Mouse (Mus musculus) heart, embryonic 12.5 days (tissue): Measurements from ENCODE around the gene Csnka2ip. TPM values are rescaled to one million over a fixed set of nuclear protein-coding genes. Genes with fewer than 3 reads are reported as not detected.

ENCODE experiments used
- ATAC-seq: fragments of 200-750 bp; cut with Nextera tagmentation; 2 replicates; pipeline ENCODE4 v1.8.0; 2017; ENCODE audit warnings: moderate TSS enrichment, moderate library complexity; ENCODE audit not compliant: insufficient number of reproducible peaks, low FRiP score
- H3K27ac ChIP-seq: fragments of 300-500 bp; sonication (generic); 2 replicates; pipeline ENCODE4 v1.5.1; 2016; ENCODE audit warnings: mild to moderate bottlenecking, moderate library complexity; ENCODE audit not compliant: poor library complexity, severe bottlenecking
- H3K27me3 ChIP-seq: fragments of 300-500 bp; sonication (generic); replicated peaks from 2 replicates; pipeline ENCODE4 v1.6.1; 2016; ENCODE audit warnings: mild to moderate bottlenecking, moderate library complexity
- H3K36me3 ChIP-seq: fragments of 300-500 bp; sonication (generic); 2 replicates; pipeline ENCODE4 v1.6.1; 2016; ENCODE audit warnings: mild to moderate bottlenecking, moderate library complexity
- H3K4me1 ChIP-seq: fragments of 300-500 bp; sonication (generic); replicated peaks from 2 replicates; pipeline ENCODE4 v1.6.1; 2016; ENCODE audit warnings: mild to moderate bottlenecking
- H3K4me2 ChIP-seq: fragments of 300-500 bp; sonication (generic); 2 replicates; pipeline ENCODE4 v1.6.1; 2016; ENCODE audit warnings: mild to moderate bottlenecking, moderate library complexity
- H3K4me3 ChIP-seq: fragments of 300-500 bp; sonication (generic); 2 replicates; pipeline ENCODE4 v1.5.1; 2016; ENCODE audit warnings: mild to moderate bottlenecking
- H3K9ac ChIP-seq: fragments of 300-500 bp; sonication (generic); 2 replicates; pipeline ENCODE4 v1.6.1; 2016; ENCODE audit warnings: mild to moderate bottlenecking, moderate library complexity
- H3K9me3 ChIP-seq: fragments of 300-500 bp; sonication (generic); replicated peaks from 2 replicates; pipeline ENCODE4 v1.6.1; 2016; ENCODE audit warnings: mild to moderate bottlenecking, moderate library complexity
- WGBS: fragments of 180-500 bp; shearing (Covaris S2); methylation state at CpG from one replicate; pipeline ENCODE4 v1.1.7; 2016; 5-methylcytosine and 5-hydroxymethylcytosine counted together
- polyA plus RNA-seq: library from polyadenylated mRNA; unstranded; fragments of >200 nt; fragmentation: Nextera tagmentation; extraction: Ambion mirVana; gene quantifications from 2 replicates; pipeline ENCODE4 v1.2.1, GENCODE M21; 2016

The Csnka2ip gene
- polyA plus RNA-seq, 1 experiment from 2014 or later = not detected

GRCm38 (mm10) chr16:64583406-64583805 lies 18.8 kb downstream of the Csnka2ip start:
- H3K27ac ChIP-seq = no peak overlapping the region
- ATAC-seq = no peak
- no peak overlapping the region for H3K4me2 ChIP-seq
- no peaks in the 10 kb centered on the region for H3K36me3 ChIP-seq
- no peak overlapping the region for H3K9ac ChIP-seq
- no peaks in the 10 kb centered on the region for H3K27me3 ChIP-seq
- no peak overlapping the region for H3K4me3 ChIP-seq
- WGBS = 55% methylated on average over 3 of the region's 3 CpGs
- H3K4me1 ChIP-seq = no peaks in the 10 kb centered on the region
- no peaks in the 10 kb centered on the region for H3K9me3 ChIP-seq

- no peak for ATAC-seq
- no peaks in the 10 kb centered on the region for H3K4me1 ChIP-seq
- H3K4me3 ChIP-seq = no peak overlapping the region
- no peaks in the 10 kb centered on the region for H3K27me3 ChIP-seq
- no peaks in the 10 kb centered on the region for H3K36me3 ChIP-seq
- 87% methylated on average over 8 of the region's 8 CpGs for WGBS
- H3K27ac ChIP-seq = no peak overlapping the region
- no peak overlapping the region for H3K4me2 ChIP-seq
- no peak overlapping the region for H3K9ac ChIP-seq
- no peaks in the 10 kb centered on the region for H3K9me3 ChIP-seq
Measured at GRCm38 (mm10) chr16:64569496-64569895, 32.7 kb downstream of the Csnka2ip start.

- Histone ChIP-seq H3K36me3 (no peaks in the 10 kb centered on the region), H3K4me2 (no peak overlapping the region), H3K9me3 (no peaks in the 10 kb centered on the region), H3K4me1 (no peaks in the 10 kb centered on the region), H3K4me3 (no peak overlapping the region), H3K9ac (no peak overlapping the region), H3K27ac (no peak overlapping the region), H3K27me3 (no peaks in the 10 kb centered on the region)
- 48% methylated on average over 1 of the region's 1 CpGs for WGBS
- ATAC-seq = no peak
Measured at GRCm38 (mm10) chr16:64563081-64563480, 39.1 kb downstream of the Csnka2ip start.

- ATAC-seq = no peak
- 75% methylated on average over 2 of the region's 2 CpGs for whole genome bisulfite sequencing
- no peak overlapping the region for H3K27ac ChIP-seq
Measured at GRCm38 (mm10) chr16:64558518-64558917, 43.7 kb downstream of the Csnka2ip start.

GRCm38 (mm10) chr16:64526883-64527282 lies 75.3 kb downstream of the Csnka2ip start:
- Histone ChIP-seq H3K36me3 (no peaks in the 10 kb centered on the region), H3K27me3 (no peaks in the 10 kb centered on the region), H3K9ac (no peak overlapping the region), H3K4me3 (no peak overlapping the region), H3K4me2 (no peak overlapping the region), H3K9me3 (no peaks in the 10 kb centered on the region), H3K27ac (no peak overlapping the region), H3K4me1 (no peaks in the 10 kb centered on the region)
- no peak for ATAC-seq
- WGBS = 72% methylated on average over 2 of the region's 2 CpGs

More at GRCm38 (mm10) chr16:64558518-64558917, 43.7 kb downstream of the Csnka2ip start:
- no peak overlapping the region for H3K9ac ChIP-seq
- H3K4me2 ChIP-seq = no peak overlapping the region
- no peaks in the 10 kb centered on the region for H3K36me3 ChIP-seq
- H3K9me3 ChIP-seq = no peaks in the 10 kb centered on the region
- H3K4me3 ChIP-seq = no peak overlapping the region
- no peaks in the 10 kb centered on the region for H3K4me1 ChIP-seq
- no peaks in the 10 kb centered on the region for H3K27me3 ChIP-seq

GRCm38 (mm10) chr16:64524051-64524645 lies 78.1 kb downstream of the Csnka2ip start:
- H3K4me1 ChIP-seq = no peaks in the 10 kb centered on the region
- no peak for ATAC-seq
- WGBS = 70% methylated on average over 5 of the region's 5 CpGs
- no peaks in the 10 kb centered on the region for H3K27me3 ChIP-seq
- no peak overlapping the region for H3K4me3 ChIP-seq
- no peak overlapping the region for H3K9ac ChIP-seq
- no peaks in the 10 kb centered on the region for H3K9me3 ChIP-seq
- no peak overlapping the region for H3K27ac ChIP-seq
- H3K4me2 ChIP-seq = no peak overlapping the region
- no peaks in the 10 kb centered on the region for H3K36me3 ChIP-seq

GRCm38 (mm10) chr16:64513423-64513822 lies 88.8 kb downstream of the Csnka2ip start:
- no peak overlapping the region for H3K9ac ChIP-seq
- 82% methylated on average over 2 of the region's 2 CpGs for WGBS
- no peaks in the 10 kb centered on the region; the same call in 1 of the 2 replicates for H3K9me3 ChIP-seq
- H3K4me1 ChIP-seq = no peaks in the 10 kb centered on the region
- H3K27ac ChIP-seq = no peak overlapping the region
- ATAC-seq = no peak
- H3K36me3 ChIP-seq = no peaks in the 10 kb centered on the region
- no peak overlapping the region for H3K4me2 ChIP-seq
- no peak overlapping the region for H3K4me3 ChIP-seq
- H3K27me3 ChIP-seq = no peaks in the 10 kb centered on the region

Other genes with a start within 250 kb of the Csnka2ip start
- 17.0 and 17.2 TPM in 2 replicates for gene 4930453N24Rik, start 168.8 kb upstream of the Csnka2ip start, polyA plus RNA-seq
- 10.0 and 10.3 TPM in 2 replicates for gene Zfp654, start 249.2 kb upstream of the Csnka2ip start, polyA plus RNA-seq
- gene Cggbp1, start 249.6 kb upstream of the Csnka2ip start, polyA plus RNA-seq = 78.3 and 80.8 TPM in 2 replicates